Mouse (Mus musculus): ENCODE data around the gene Neurl2.
A peak's percentile ranks its signal among the peaks of the same experiment; 100 is the strongest.
"Not testable (repeated sequence)": the region's sequence is repeated elsewhere in the genome, so short reads cannot be mapped to it uniquely, and the experiment has no call there.

Neurl2 gene

DNA sequence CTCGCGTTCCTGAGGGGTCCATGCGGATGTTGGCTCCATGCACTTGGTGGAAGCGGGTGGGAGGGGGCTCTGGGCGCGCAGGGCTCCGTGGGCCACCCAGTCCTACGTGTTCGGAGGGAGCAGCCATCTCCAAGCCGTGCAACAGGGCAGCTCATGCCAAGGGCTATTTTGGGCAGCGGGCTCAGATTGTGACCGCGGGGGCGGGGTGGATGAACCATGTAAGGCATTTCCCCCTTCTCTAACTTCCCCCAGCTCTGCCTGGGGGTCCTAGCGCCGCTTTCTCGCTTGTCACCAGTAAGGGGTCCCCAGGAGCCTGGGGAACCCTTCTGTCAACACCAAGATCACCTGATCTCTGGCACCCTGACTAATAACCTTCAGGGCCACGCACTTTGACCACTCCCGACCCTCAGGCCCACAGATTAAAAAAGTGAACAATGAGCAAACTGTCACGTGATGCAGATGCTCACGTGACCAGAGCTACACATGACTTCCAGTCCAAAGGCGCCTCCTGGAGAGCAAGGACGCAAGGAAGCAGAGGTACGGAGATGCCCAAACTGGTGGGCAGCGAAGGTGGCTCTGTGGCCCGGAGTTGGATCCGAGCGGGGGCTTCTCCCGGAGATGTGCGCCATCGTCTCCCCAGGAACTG is at the start of gene Neurl2:
TSS of gene Neurl2 (minus strand) at position 143 of the 646 bp plus-strand sequence.
- peak; percentile 91 to 93 for DNase-seq (ENCODE audit: low spot score in 2 of 2)

DNA sequence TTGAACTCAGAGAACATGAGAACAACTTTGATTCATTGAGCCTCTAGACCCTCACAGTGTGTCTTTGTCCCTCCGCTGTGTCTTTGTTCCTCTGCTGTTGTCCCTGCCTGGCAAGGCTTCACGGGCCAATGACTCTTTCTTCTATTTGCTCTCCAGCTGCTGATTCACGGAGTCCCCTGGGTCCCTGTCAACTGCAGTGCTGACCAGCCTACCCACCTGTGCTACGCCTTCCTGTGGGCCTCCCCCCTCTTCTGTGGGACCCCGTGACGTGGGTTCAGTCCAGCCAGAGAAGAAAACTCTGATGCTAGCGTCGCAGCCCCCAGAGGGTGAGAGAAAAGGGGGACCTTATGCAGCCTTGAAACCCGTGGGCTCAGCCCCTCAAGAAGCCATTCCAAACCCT is 49.4 kb upstream of the Neurl2 start:
- no peak for DNase-seq (ENCODE audit: low spot score in 2 of 2)

DNA sequence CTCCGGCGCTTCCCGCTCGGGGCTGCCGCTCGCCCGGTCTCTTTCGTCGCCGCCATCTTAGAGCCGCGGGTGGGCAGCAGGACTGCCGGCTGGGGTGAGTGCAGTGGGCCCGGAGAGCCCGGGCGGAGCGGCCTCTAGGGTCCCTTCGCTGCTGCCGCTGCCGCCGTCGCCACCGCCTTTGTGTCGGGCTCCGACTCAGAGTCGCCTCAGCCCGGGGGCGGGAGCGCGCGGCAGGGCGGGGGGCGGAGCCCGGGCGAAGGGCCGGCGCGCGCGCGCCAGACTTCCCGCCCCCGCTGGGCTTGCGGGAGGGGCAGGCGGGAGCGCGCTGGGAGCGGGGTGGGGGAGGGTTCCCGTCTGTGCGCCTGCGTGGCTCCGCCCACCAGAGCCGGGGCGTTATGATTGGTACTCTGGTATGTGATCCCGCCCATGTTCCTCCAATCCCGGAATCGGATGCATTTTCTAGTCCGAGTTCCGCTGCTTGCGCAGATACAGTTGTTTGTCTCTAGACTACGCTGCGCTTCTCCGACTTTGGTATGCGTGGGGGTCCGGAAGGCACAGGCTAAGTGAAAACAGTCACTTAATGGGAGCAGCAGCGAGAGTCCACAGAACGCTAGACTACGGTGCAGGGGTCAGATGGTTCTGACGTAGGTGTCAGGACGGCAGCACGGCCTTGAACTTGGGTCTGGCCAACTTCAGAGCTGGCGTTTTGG is 46.5 kb upstream of the Neurl2 start:
- DNase-seq (ENCODE audit: low spot score in 2 of 2): peak; percentile 85 to 87

DNA sequence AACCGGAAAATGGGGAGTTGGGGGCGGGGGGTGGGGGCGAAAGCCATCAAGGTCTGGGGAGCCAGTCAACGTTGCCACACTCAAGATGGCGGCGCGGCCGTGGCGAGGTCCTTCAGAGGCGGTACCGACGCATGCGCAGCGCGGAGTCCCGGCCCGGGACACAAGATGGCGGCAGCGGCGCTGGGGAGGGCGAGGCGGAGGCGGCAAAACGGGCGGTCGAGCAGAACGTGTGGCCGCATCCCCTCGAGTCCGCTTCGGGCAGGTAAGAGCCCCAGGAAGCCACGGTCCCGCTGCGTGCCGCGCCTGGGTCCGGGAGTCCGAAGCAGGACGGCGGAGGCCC is 45.9 kb upstream of the Neurl2 start, which contains the start of gene Pcif1:
TSS of gene Pcif1 (plus strand) at position 77 of the 340 bp plus-strand sequence.
- DNase-seq (ENCODE audit: low spot score in 2 of 2): peak; percentile 88 to 89

DNA sequence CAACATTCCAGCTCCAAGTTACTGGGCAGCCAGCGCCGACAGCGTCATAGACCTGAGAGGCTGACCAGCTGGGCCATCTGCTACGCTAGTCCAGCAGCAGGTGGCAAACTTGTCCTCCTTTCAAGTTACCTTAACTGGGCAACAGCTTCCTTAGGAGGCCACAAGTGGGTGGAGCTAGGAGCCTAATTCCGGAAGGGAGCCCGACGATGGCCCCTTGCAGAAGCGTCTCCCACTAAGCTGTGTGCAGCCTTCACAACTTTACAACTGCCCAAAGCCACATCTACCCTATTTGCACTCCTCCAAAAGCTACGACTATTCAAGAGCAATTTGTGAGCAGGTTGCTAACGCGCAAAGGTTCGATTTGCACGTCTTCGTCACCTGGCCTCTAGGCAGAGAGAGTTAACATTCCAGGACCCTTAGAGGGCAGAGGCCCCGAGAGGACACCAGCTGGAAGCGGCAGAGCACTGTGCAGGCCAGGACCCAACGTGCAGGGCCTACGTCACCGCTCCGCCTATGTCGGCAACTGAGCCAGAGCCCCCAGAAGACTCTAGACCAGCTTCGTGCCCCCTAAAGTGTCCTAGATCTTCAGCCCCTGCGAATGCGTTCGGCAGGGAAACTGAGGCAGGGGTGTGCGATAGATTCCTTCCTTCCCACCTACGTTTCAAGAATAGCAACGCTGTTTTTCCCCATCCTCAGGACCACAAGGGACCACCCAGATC is 45.4 kb upstream of the Neurl2 start:
- DNase-seq (ENCODE audit: low spot score in 2 of 2): no peak

DNA sequence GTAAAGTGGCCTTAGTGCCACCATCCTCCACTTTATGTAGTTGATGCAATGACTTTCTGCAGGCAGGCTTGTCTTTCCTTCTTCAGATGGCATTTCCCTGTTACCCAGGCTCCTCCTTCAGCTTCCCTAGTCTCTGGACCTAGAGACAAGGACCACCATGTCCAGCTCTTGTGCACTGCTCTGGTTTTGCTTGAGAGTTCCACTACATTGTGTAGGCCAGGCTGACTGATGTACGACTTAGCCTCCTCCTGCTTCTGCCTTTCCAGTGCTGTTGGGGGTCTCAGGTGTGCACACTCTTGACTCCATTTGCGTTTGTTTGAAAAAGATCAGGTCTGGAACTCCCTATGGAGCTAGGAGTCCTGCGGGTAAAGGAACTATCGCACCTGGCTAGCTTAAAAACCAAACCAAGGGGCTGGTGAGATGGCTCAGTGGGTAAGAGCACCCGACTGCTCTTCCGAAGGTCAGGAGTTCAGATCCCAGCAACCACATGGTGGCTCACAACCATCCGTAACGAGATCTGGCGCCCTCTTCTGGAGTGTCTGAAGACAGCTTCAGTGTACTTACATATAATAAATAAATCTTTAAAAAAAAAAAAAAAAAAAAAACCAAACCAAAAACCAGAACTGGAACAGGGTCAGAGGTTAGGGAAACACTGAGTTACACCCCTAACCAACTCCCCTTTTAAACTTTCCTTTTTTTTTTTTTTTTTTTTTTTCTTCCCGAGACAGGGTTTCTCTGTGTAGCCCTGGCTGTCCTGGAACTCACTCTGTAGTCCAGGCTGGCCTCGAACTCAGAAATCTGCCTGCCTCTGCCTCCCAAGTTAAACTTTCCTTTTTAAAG is 44.3 kb upstream of the Neurl2 start:
- not testable (repeated sequence) for DNase-seq (ENCODE audit: low spot score in 2 of 2)

DNA sequence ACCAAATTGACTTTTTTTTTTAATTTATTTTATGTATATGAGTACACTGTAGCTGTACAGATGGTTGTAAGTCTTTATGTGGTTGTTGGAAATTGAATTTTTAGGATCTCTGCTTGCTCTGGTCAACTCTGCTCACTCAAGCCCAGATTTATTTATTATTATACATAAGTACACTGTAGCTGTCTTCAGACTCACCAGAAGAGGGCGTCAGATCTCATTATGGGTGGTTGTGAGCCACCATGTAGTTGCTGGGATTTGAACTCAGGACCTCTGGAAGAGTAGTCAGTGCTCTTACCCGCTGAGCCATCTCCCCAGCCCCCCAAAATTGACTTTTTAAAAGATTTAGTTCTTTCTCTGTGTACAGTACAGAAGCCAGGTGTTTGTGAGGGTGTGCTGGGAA is 42.4 kb upstream of the Neurl2 start:
- not testable (repeated sequence) for DNase-seq (ENCODE audit: low spot score in 2 of 2)

DNA sequence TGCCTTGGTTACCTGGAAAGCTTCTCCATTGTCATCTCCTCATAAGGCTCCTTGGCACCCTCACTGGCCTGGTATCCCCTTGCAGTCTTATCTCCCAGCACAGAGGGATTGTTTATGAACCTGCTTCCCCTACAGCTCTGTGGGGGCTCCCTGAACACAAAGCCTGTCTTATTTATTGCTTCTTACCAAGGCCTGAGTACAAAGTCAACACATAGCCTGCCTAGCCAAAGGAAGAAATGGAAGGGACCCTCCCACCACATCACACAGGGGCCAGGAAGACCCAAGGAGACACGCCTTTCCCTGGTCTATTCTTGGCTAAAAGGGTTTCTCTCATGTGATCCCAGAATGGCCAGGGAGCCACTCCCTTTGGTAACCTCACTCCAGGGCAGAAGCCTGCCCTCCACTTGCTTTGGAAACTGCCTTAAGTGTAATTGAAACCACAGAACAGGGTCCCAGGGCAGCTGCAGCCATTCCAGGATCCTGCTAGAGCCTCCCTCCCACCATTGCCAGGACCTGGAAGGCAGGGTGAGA is 41.0 kb upstream of the Neurl2 start:
- DNase-seq (ENCODE audit: low spot score in 2 of 2): no peak

DNA sequence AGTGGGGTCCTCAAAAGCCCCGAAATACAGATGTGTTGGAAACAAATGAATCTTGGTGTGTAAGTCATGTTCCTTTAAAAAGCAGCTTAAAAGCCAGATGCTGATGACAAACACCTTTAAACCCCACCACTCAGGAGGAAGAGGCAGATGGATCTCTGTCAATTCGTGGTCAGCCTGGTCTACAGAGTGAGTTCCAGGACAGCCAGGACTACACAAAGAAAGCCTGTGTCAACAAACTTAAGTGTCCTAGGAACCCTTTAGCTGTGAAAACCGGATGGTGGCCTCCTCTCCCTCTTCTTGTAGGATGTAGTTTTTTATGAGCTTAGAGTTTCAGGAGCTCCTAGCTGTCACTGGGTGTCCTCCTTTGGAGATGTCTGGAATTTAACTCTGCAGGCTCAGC is 40.4 kb upstream of the Neurl2 start:
- no peak for DNase-seq (ENCODE audit: low spot score in 2 of 2)

DNA sequence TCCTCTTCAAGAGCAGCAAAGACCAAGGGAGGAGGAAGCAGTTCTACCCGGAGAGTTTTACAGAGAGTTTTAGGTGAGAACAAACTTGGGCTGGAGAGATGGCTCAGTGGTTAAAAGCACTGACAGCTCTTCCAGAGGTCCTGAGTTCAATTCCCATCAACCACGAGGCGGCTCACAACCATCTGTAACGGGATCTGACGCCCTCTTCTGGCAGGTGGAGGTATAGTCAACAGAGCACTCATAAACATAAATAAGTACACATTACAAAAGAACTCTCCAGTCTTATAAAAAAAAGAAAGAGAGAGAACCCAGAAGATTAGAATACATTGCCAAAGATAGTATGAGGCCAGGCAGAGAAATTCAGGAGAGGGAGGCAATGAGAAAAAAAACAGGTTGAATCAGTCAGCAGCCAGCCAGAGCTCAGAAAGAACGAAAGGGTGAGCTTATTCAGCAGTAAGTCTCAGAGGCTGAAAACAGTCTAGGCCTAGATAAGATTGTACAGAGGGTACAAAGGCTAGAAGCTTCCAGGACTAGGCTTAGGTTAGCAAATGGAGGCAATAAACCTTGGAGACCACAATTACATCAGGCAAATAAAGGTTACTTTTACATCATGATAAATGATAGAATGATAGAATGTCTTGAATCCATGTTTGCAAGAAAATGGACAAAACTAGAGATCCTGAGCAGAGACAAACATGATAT is 38.5 kb upstream of the Neurl2 start:
- DNase-seq (ENCODE audit: low spot score in 2 of 2): no peak

DNA sequence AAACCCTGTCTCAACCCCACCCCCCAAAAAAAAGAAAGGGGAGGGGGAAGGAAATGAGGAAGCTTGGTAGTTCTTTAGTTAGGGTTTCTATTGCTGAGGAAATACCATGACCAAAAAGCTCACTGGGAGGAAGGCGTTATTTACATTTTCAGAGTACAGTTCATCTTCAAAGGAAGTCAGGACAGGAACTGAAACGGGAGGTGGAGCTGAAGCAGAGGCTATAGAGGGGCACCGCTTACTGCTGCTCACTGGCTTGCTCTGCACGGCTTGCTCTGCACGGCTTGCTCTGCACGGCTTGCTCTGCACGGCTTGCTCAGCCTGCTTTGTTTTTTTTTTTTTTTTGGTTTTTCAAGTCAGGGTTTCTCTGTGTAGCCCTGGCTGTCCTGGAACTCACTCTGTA is 35.2 kb upstream of the Neurl2 start:
- no peak for DNase-seq (ENCODE audit: low spot score in 2 of 2)

DNA sequence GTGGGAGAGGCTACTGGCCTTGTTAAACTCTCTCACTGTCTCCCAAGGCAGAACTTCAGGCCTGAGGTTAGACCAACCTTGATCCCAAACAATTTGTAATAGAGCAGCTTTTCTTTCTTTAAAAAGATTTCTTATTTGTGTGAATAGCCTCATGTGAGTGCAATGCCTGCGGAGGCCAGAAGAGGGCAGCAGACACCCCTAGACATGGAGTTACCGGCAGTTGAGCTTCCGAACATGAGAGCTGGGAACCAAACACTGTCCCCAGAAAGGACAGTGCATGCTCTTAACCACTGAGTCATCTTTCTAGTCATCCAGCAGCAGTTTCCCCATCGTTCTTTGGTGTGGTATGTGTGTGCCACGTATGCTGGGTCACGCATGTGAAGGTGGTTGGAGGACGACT is 34.3 kb upstream of the Neurl2 start:
- no peak for DNase-seq (ENCODE audit: low spot score in 2 of 2)

DNA sequence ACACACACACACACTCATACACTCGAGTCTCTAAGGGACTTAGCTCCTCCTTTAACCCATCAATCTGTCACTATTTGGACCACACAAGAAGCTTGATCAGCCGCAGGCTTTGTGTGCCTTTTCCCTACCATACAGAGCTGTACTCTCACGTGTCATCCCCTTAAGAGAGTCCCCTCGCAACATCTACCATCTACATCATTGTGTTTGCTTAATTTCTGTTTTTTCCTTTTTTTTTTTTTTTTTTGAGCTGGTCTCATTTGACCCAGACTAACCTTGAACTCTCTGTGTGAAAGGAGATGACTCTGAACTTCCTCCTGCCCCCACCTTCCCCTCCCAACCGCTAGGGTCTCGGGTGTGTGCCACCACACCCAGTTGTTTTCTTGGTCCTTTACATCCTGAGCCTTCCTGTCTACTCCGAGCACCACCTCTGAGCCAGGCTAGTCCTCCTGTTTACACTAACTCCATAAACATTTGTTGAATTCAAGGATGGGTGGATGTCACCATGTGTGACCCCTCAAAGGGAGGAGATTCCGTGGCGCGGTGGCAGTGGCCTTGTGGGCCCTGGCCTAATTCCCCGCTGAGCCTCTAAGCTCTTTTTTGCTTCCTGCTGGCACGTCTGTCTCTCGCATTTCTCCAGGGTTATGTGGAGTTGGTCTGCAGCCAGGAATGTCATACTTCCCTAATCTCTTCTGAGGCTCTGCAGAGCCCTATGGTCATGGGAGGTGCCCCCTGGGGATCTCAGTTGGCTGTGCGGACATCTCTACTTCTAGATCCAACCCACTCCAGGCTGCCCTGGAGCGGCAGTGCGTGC is 33.7 kb upstream of the Neurl2 start:
- DNase-seq (ENCODE audit: low spot score in 2 of 2): no peak

DNA sequence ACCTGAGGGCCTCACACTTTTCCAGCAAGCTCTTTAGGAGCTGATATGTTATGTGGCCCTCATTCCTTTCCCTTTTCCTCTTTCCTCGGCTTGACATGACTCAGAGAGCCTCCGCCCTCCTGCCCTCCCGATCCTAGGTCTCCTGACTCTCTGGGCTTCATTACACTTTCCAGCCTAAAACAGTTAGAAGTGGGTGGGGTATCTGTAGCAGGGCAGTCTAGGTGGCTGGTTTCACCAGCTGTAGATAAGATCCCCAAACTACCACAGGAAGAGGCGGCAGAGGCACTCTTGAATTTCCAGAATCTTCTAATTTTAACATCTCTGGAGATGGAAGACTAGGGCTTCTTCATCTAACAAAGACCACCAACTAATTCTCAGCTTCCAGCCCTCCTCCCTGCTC is 31.3 kb upstream of the Neurl2 start:
- no peak for DNase-seq (ENCODE audit: low spot score in 2 of 2)

DNA sequence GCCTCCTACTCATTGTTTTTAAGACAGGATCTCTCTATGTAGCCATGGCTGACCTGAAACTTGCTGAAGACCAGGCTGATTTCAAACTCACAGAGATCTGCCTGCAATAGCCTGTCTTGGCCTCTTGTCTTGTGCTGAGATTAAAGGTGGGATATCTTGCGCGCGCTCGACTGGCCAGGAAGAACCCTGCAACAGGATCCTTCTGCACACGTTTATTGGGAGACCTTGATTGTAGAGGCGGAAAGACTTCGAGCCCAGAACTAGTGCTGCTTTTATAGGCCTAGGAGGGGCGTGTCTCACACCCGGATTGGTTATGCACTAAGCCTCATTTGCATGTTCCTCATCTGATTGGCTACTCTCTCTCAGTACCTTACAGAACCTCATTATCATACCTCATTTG is 30.2 kb upstream of the Neurl2 start:
- DNase-seq (ENCODE audit: low spot score in 2 of 2): not testable (repeated sequence)

DNA sequence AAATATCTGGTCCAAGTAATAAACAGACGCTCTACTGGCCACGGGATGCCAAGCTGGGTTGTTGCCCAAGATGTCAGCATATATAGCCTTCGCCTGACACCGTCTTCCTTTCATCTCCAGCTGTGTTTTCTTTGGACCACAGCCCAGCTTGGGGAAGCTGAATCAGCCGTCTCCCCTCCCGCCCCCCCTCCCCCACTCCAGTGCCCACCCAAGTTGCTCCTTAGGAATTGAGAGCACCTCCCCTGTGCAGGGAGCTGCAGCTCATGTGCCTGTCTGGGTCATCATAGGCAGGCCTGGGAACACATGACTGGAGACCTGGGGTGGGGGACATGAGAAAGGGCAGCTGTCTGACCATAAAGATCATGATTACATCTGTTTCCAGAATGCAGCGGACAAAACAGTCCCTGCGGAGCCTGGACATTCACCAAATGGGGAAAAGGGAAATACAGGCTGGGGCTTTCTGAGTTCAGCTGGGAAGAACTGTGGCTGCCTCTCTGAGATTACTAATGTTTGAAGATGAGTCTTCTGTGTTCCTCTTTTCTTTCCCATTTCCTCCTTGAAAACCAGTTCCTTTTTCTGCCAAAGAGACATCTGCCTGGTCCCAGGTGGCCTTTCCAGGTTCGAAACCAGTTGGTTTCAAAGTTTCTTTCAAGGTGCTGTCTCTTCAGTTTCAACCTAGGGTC is 29.1 kb upstream of the Neurl2 start:
- DNase-seq (ENCODE audit: low spot score in 2 of 2): no peak

DNA sequence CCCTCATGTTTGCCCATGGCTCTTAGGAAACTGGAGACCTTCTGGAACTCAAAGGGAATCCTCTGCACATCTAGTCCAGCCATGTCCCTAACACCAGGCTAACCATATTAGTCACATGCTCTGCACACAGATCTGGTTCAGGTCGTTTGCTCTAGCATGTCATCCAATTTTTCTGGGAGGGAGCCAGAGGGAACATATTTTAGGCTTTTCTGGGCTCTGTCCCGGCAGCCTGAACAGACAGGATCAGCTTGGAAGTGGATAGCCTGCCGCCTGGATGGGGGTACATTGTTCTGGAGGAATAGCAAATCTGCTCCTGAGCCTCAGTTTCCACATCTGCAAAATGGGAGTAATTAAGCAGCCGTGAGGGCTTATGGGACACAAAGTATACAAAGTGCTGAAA is 27.8 kb upstream of the Neurl2 start:
- DNase-seq (ENCODE audit: low spot score in 2 of 2): no peak

DNA sequence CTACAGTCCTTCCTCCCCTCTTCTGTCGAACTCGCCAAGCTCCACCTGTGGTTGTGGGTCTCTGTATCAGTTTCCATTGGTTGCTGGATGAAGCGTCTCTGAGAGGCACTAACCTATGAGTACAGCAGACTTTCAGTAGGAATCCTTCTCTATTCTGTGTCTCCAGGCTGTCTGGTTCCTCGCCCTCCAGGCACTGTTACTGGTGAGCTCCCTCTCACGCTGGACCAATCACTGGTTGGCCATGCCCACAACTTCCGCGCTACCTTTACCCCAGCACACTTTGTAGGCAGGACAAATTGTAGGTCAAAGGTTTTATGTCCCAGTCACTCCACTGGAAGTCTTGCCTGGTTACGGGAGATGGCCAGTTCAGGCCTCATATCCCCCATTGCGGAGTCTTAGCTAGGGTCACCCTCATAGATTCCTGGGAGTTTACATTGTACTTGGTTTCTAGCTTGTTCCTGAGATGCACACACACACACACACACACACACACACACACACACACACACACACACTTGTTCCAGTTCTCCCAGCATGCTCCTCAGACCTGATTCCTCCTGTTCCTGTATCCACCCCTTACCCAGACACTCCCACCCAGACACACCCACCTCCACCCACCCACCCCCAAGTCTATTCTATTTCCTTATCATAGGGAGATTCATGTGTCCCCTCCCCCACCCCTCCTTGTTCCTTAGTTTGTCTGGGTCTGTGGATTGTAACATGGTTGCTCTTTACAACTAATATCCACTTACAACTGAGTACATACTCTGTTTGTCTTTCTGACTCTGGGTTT is 26.6 kb upstream of the Neurl2 start:
- no peak for DNase-seq (ENCODE audit: low spot score in 2 of 2)

DNA sequence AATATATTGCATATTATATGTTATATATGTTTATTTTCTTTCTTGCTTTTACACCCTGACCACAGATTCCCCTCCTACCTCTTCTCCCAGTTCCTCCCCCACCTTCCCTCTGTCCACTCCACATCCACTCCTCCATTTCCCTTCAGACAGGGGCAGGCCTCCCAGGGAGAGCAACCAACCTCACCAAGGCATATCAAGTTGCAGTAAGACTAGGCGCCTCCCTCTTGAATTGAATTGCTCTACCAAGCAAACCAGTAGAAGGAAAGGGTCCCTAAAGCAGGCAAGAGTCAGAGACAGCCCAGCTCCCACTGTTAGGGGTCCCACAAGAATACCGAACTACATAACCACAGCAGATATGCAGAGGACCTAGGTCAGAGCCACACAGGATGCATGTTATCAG is 25.9 kb upstream of the Neurl2 start:
- no peak for DNase-seq (ENCODE audit: low spot score in 2 of 2)

All from frontal cortex, postnatal 25 days (tissue).